Mouse (Mus musculus) B cell, adult (primary cell): ENCODE measurements around the gene Tmed1. TPM values are rescaled to one million over a fixed set of nuclear protein-coding genes. Genes with fewer than 3 reads are reported as not detected.

Experiments used
- total RNA-seq: library from RNA; stranded (reverse); gene quantifications from 4 replicates; pipeline ENCODE4 v1.2.4, GENCODE M21; 2023; ENCODE audit not compliant: inconsistent age

The Tmed1 gene
- 8.1 to 10.4 TPM (median 9.8 TPM) in 4 replicates for total RNA-seq

GRCm38 (mm10) chr9:21509772-21510688 lies at the start of gene Tmed1:
Gene Tmed1 (minus strand): TSS chr9:21510252.

GRCm38 (mm10) chr9:21546789-21547074 lies 36.7 kb upstream of the Tmed1 start, which contains the start of gene Carm1:
Gene Carm1 (plus strand): TSS chr9:21546894.

DNA sequence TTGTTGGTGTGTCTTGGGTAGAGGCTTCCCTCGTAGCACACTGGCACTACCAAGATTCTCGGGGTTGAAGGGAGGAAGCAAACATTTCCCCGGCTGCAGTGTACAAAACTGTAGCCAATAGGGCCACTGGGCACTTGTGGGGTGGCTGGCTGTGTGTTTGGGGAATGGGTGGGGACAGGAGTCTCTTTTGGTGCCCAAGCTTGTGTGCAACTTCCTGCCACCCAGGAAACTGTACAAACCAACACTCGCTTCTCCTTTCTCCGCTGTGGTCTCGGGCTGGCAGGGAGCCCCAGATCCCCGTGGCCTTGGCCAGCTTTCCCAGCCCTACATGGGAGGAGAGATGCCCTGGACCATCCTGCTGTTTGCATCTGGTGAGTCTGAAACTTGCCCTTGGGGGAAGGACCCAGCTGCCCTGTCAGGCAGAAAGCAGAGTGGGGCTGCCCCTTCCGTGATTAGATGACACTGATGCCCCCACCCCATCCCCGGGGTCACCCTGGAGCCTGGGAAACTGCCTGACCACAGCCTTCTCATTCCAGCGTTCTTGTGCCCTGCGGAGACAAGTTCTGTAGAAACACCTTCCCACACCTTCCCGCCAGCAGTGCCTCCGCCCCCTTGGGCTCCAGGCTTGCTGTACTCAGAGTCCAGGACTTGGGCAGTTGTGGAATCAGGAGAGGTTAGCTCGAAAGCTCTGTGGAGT lies 16.0 kb upstream of the Tmed1 start, which contains the start of gene AB124611:
TSS of gene AB124611 (plus strand) at position 240 of the 697 bp plus-strand sequence.

Other genes with a start within 250 kb of the Tmed1 start
- 46.2 to 61.6 TPM (median 48.2 TPM) in 4 replicates for gene Atg4d, start 245.0 kb downstream of the Tmed1 start, total RNA-seq
- 132 to 152 TPM (median 133 TPM) in 4 replicates for gene Kri1, start 222.3 kb downstream of the Tmed1 start, total RNA-seq
- 18.1 to 29.9 TPM (median 23.5 TPM) in 4 replicates for gene Cdkn2d, start 218.8 kb downstream of the Tmed1 start, total RNA-seq
- gene Ap1m2, start 197.9 kb downstream of the Tmed1 start, total RNA-seq = 2.7 to 3.9 TPM (median 3.0 TPM) in 4 replicates
- gene Slc44a2, start 189.6 kb downstream of the Tmed1 start, total RNA-seq = 310 to 343 TPM (median 327 TPM) in 4 replicates
- 130 to 170 TPM (median 154 TPM) in 4 replicates for gene Ilf3, start 142.4 kb downstream of the Tmed1 start, total RNA-seq
- 70.4 to 75.9 TPM (median 73.2 TPM) in 4 replicates for gene Qtrt1, start 98.4 kb downstream of the Tmed1 start, total RNA-seq
- 203 to 242 TPM (median 227 TPM) in 4 replicates for gene Dnm2, start 85.3 kb downstream of the Tmed1 start, total RNA-seq
- gene AB124611, start 15.9 kb upstream of the Tmed1 start, total RNA-seq = 123 to 137 TPM (median 129 TPM) in 4 replicates
- gene Carm1, start 36.6 kb upstream of the Tmed1 start, total RNA-seq = 65.0 to 70.0 TPM (median 68.5 TPM) in 4 replicates
- gene Timm29, start 82.5 kb upstream of the Tmed1 start, total RNA-seq = 28.7 to 35.2 TPM (median 32.7 TPM) in 4 replicates
- gene Yipf2, start 82.6 kb upstream of the Tmed1 start, total RNA-seq = 14.7 to 16.0 TPM (median 15.3 TPM) in 4 replicates
- gene Smarca4, start 105.9 kb upstream of the Tmed1 start, total RNA-seq = 91.8 to 106 TPM (median 103 TPM) in 4 replicates
- 12.0 to 21.0 TPM (median 19.3 TPM) in 4 replicates for gene Ldlr, start 213.2 kb upstream of the Tmed1 start, total RNA-seq